Mouse (Mus musculus): ENCODE measurements around the gene 1700025G04Rik. TPM values are rescaled to one million over a fixed set of nuclear protein-coding genes. Genes with fewer than 3 reads are reported as not detected.
A peak's percentile ranks its signal among the peaks of the same experiment; 100 is the strongest.

The 1700025G04Rik gene
- polyA plus RNA-seq, 1 experiment from 2014 or later, result 27.7 TPM

GRCm38 (mm10) chr1:152041005-152041404 is 48.9 kb downstream of the 1700025G04Rik start:
- H3K4me1 ChIP-seq (replicated peaks), result peaks cover 45% of the 10 kb centered on the region
- H3K27me3 ChIP-seq (ENCODE audit: insufficient read depth, poor library complexity, severe bottlenecking), result no peaks in the 10 kb centered on the region
- H3K27ac ChIP-seq, result no peak overlapping the region
- no peaks in the 10 kb centered on the region for H3K9me3 ChIP-seq
- 93% methylated on average over 4 of the region's 4 CpGs for WGBS
- H3K36me3 ChIP-seq, result 0 out of 2 replicates have a peak, but pooled peaks cover 3% of the 10 kb centered on the region
- no peak overlapping the region for H3K4me3 ChIP-seq
- no peak for DNase-seq (ENCODE audit: low spot score)

DNA sequence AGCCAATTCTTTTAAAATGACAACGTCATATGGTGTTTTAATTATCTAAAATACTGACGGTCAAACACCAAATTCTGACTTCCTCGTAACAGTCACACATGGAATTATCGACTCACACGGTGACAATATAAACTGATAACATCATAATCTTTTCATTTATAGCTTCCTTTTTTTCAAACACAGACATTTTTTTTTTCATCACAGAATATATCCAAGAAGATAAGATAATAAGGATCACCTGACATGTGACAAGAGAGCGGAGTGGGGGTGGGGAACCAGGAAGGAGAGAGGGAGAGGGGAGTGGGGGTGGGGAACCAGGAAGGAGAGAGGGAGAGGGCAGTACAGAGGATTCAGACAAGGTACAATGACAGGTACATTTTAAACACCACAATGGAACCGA is 49.9 kb downstream of the 1700025G04Rik start:
- Histone ChIP-seq H3K27me3 (ENCODE audit: insufficient read depth, poor library complexity, severe bottlenecking) (no peaks in the 10 kb centered on the region), H3K9me3 (no peaks in the 10 kb centered on the region), H3K4me1 (replicated peaks) (peaks cover 49% of the 10 kb centered on the region), H3K4me3 (no peak overlapping the region), H3K27ac (no peak overlapping the region), H3K36me3 (no peaks in the 10 kb centered on the region)
- DNase-seq (ENCODE audit: low spot score), result no peak
- 92% methylated on average over 7 of the region's 7 CpGs for WGBS

- H3K36me3 ChIP-seq, result no peaks in the 10 kb centered on the region
- H3K4me1 ChIP-seq (replicated peaks), result peaks cover 54% of the 10 kb centered on the region
Measured at GRCm38 (mm10) chr1:152039588-152039987, 50.3 kb downstream of the 1700025G04Rik start.

DNA sequence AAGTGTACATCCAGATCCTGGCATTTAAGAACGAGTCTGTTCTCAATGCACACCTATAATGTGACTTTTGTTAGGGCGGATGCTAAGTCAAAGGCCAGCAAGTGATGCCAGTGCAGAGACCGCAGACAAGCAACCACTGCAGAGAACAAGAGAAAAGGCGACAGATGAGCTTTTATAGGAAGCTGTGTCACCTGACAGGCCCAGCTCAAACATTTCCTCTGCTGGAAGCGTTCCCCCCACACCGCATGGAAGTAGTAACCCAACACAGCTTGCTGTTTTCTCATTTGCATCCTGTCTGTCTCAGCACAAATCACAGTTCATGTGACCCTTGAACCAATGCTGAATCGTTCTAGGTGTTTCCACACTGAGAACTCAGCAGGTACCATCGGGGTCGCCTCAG is 51.8 kb downstream of the 1700025G04Rik start:
- DNase-seq (ENCODE audit: low spot score), result no peak
- H3K9me3 ChIP-seq, result no peaks in the 10 kb centered on the region
- 59% methylated on average over 9 of the region's 9 CpGs for WGBS
- H3K4me1 ChIP-seq (replicated peaks), result peaks cover 55% of the 10 kb centered on the region
- H3K27me3 ChIP-seq (ENCODE audit: insufficient read depth, poor library complexity, severe bottlenecking), result no peaks in the 10 kb centered on the region
- no peaks in the 10 kb centered on the region for H3K36me3 ChIP-seq
- 0 out of 2 replicates have a peak overlapping the region, but pooled peaks have one; percentile 23 for H3K27ac ChIP-seq
- no peak overlapping the region for H3K4me3 ChIP-seq

More at GRCm38 (mm10) chr1:152039588-152039987, 50.3 kb downstream of the 1700025G04Rik start:
- H3K4me3 ChIP-seq, result no peak overlapping the region
- H3K9me3 ChIP-seq, result no peaks in the 10 kb centered on the region
- H3K27me3 ChIP-seq (ENCODE audit: insufficient read depth, poor library complexity, severe bottlenecking), result no peaks in the 10 kb centered on the region
- no peak overlapping the region for H3K27ac ChIP-seq
- no peak for DNase-seq (ENCODE audit: low spot score)
- WGBS, result 88% methylated on average over 8 of the region's 8 CpGs

- Histone ChIP-seq H3K9me3 (no peaks in the 10 kb centered on the region), H3K4me1 (replicated peaks) (peaks cover 55% of the 10 kb centered on the region), H3K4me3 (no peak overlapping the region), H3K27me3 (ENCODE audit: insufficient read depth, poor library complexity, severe bottlenecking) (no peaks in the 10 kb centered on the region), H3K27ac (no peak overlapping the region), H3K36me3 (peaks cover 3% of the 10 kb centered on the region; the same call in 1 of the 2 replicates)
- no peak for DNase-seq (ENCODE audit: low spot score)
- WGBS, result 81% methylated on average over 4 of the region's 4 CpGs
Measured at GRCm38 (mm10) chr1:152037589-152037988, 52.3 kb downstream of the 1700025G04Rik start.

GRCm38 (mm10) chr1:152034766-152035165 is 55.2 kb downstream of the 1700025G04Rik start:
- 65% methylated on average over 7 of the region's 7 CpGs for WGBS
- Histone ChIP-seq H3K4me3 (no peak overlapping the region), H3K36me3 (peaks cover 6% of the 10 kb centered on the region; the same call in 1 of the 2 replicates), H3K9me3 (no peaks in the 10 kb centered on the region), H3K27me3 (ENCODE audit: insufficient read depth, poor library complexity, severe bottlenecking) (no peaks in the 10 kb centered on the region), H3K4me1 (replicated peaks) (peaks cover 62% of the 10 kb centered on the region), H3K27ac (0 out of 2 replicates have a peak overlapping the region, but pooled peaks have one; percentile 26)
- no peak for DNase-seq (ENCODE audit: low spot score)

DNA sequence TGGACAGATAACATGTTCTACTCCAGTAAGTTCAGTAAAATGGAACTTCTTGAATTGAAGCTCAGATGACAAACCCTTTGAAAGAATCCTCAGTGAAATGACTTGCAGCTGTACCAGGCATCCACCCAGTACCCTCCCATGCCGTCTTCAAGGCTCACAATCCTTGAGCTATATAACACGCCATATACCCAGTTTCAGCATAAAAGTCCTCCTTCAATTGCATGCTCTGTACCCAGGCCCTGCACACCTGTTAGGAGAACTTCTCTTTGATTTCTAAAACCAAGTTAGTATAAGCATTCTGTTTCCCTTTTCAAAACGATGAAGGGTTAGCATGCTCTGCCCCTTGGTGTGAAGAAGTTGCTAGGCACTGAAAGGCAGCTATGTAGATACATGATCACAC is 56.2 kb downstream of the 1700025G04Rik start:
- WGBS, result 80% methylated on average over 3 of the region's 3 CpGs
- Histone ChIP-seq H3K9me3 (no peaks in the 10 kb centered on the region), H3K4me1 (replicated peaks) (peaks cover 55% of the 10 kb centered on the region), H3K27me3 (ENCODE audit: insufficient read depth, poor library complexity, severe bottlenecking) (no peaks in the 10 kb centered on the region), H3K4me3 (no peak overlapping the region), H3K36me3 (peaks cover 6% of the 10 kb centered on the region; the same call in 1 of the 2 replicates), H3K27ac (no peak overlapping the region)
- no peak for DNase-seq (ENCODE audit: low spot score)

GRCm38 (mm10) chr1:152032144-152032543 is 57.8 kb downstream of the 1700025G04Rik start:
- DNase-seq (ENCODE audit: low spot score), result no peak
- Histone ChIP-seq H3K36me3 (peaks cover 6% of the 10 kb centered on the region; the same call in 1 of the 2 replicates), H3K4me1 (replicated peaks) (peaks cover 40% of the 10 kb centered on the region), H3K27ac (no peak overlapping the region), H3K27me3 (ENCODE audit: insufficient read depth, poor library complexity, severe bottlenecking) (no peaks in the 10 kb centered on the region), H3K9me3 (no peaks in the 10 kb centered on the region), H3K4me3 (no peak overlapping the region)
- WGBS, result 92% methylated on average over 5 of the region's 5 CpGs

DNA sequence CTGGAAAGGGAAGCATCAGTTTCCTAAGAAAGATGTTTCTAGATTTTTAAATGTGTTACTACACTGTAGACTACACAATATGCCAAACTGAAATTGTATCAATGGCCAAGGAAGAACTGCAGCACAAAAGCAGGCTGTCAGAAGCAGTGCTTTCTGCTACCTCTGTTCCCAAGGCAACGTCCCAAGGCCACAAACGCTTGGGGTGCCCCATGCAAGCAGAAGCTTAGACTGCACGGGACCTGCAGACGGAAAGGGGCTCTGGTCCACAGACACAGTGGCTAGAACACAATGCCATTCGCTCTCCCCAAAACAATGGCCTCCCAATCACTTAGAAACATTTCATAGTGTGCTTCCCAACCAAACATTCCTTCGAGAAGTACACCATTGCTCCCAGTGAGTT is 59.4 kb downstream of the 1700025G04Rik start:
- Histone ChIP-seq H3K4me1 (replicated peaks) (peaks cover 30% of the 10 kb centered on the region), H3K27me3 (ENCODE audit: insufficient read depth, poor library complexity, severe bottlenecking) (no peaks in the 10 kb centered on the region), H3K4me3 (no peak overlapping the region), H3K36me3 (peaks cover 6% of the 10 kb centered on the region; the same call in 1 of the 2 replicates), H3K9me3 (no peaks in the 10 kb centered on the region), H3K27ac (peak overlapping the region; percentile 8; the same call in 1 of the 2 replicates)
- WGBS, result 43% methylated on average over 6 of the region's 6 CpGs
- peak; percentile 50 for DNase-seq (ENCODE audit: low spot score)

- Histone ChIP-seq H3K27me3 (ENCODE audit: insufficient read depth, poor library complexity, severe bottlenecking) (no peaks in the 10 kb centered on the region), H3K9me3 (no peaks in the 10 kb centered on the region), H3K4me3 (no peak overlapping the region), H3K36me3 (peaks cover 6% of the 10 kb centered on the region; the same call in 1 of the 2 replicates), H3K27ac (no peak overlapping the region), H3K4me1 (replicated peaks) (peaks cover 20% of the 10 kb centered on the region)
- 90% methylated on average over 4 of the region's 4 CpGs for WGBS
- no peak for DNase-seq (ENCODE audit: low spot score)
Measured at GRCm38 (mm10) chr1:152028718-152029117, 61.2 kb downstream of the 1700025G04Rik start.

DNA sequence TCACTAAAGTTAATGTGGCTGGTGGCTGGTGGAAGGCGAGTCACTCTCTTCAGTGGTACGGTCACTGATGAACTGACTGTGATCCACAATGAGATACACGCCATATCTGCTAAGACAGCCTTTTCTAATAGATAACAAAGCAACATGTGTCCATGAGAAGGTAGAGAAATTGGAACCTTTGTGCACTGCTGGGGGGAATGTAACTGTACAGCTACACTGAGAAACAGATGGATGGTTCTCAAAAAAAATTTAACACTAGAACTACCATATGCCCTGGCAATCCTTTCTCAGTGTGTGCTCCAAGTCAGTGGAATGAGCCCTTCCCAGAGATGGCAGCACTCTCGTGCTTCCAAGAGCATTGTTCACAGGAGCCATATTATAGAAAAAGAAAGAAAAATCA is 63.2 kb downstream of the 1700025G04Rik start:
- Histone ChIP-seq H3K4me1 (replicated peaks) (peaks cover 20% of the 10 kb centered on the region), H3K27ac (no peak overlapping the region), H3K4me3 (no peak overlapping the region), H3K27me3 (ENCODE audit: insufficient read depth, poor library complexity, severe bottlenecking) (no peaks in the 10 kb centered on the region), H3K36me3 (peaks cover 4% of the 10 kb centered on the region), H3K9me3 (peaks cover 4% of the 10 kb centered on the region)
- no peak for DNase-seq (ENCODE audit: low spot score)
- WGBS, result 92% methylated on average over 4 of the region's 4 CpGs

- Histone ChIP-seq H3K27me3 (ENCODE audit: insufficient read depth, poor library complexity, severe bottlenecking) (no peaks in the 10 kb centered on the region), H3K36me3 (peaks cover 8% of the 10 kb centered on the region), H3K9me3 (peaks cover 4% of the 10 kb centered on the region), H3K27ac (no peak overlapping the region), H3K4me1 (replicated peaks) (peaks cover 9% of the 10 kb centered on the region), H3K4me3 (no peak overlapping the region)
- DNase-seq (ENCODE audit: low spot score), result no peak
- 89% methylated on average over 4 of the region's 4 CpGs for WGBS
Measured at GRCm38 (mm10) chr1:152025308-152025707, 64.6 kb downstream of the 1700025G04Rik start.

- no peak overlapping the region for H3K4me3 ChIP-seq
- DNase-seq (ENCODE audit: low spot score), result no peak
- H3K36me3 ChIP-seq, result peaks cover 8% of the 10 kb centered on the region
- H3K27me3 ChIP-seq (ENCODE audit: insufficient read depth, poor library complexity, severe bottlenecking), result no peaks in the 10 kb centered on the region
- WGBS, result 82% methylated on average over 18 of the region's 18 CpGs
- H3K27ac ChIP-seq, result no peak overlapping the region
- H3K4me1 ChIP-seq (replicated peaks), result no peaks in the 10 kb centered on the region; the same call in 1 of the 2 replicates
- H3K9me3 ChIP-seq, result peaks cover 4% of the 10 kb centered on the region
Measured at GRCm38 (mm10) chr1:152024019-152024787, 65.7 kb downstream of the 1700025G04Rik start.

Measured in hindbrain, embryonic 10.5 days (tissue).